ENCODE assay signal across 7 mouse cellular contexts in genomic region chr9:72806146-72806545, GRCm38 (mm10). TPM values are rescaled to one million over a fixed set of nuclear protein-coding genes. Genes with fewer than 3 reads are reported as not detected.
DNase-seq lines count a peak whose midpoint lies in the region; ATAC-seq and TF ChIP-seq lines count a peak whose summit lies in the region.

No protein-coding gene starts in this region.

- TF ChIP-seq POLR2A in limb, embryonic 14.5 days (IDR thresholded peaks at IDR 0.05; ENCODE audit: borderline replicate concordance, extremely low read depth, insufficient read depth, insufficient read length), result no peak

- peak overlapping the region; percentile 100 for H3K4me2 ChIP-seq in lung, embryonic 16.5 days (ENCODE audit: low read depth, low read length)
- H3K4me2 ChIP-seq in forebrain, embryonic 16.5 days (ENCODE audit: low read length), result peak overlapping the region; percentile 100; the same call in 1 of the 2 replicates
- peak overlapping the region; percentile 100 for H3K4me2 ChIP-seq in limb, embryonic 14.5 days (replicated peaks; ENCODE audit: low read depth, low read length, severe bottlenecking)
- peak overlapping the region; percentile 99 for H3K4me2 ChIP-seq in stomach, embryonic 15.5 days

- H3K4me1 ChIP-seq in lung, embryonic 16.5 days (replicated peaks; ENCODE audit: control insufficient read depth, insufficient read depth, low read length), result peaks cover 12% of the 10 kb centered on the region
- peaks cover 16% of the 10 kb centered on the region for H3K4me1 ChIP-seq in forebrain, embryonic 16.5 days (replicated peaks; ENCODE audit: control insufficient read depth, insufficient read depth, low read length)
- H3K4me1 ChIP-seq in limb, embryonic 14.5 days (ENCODE audit: control insufficient read depth, insufficient read depth, low read length), result peaks cover 15% of the 10 kb centered on the region
- H3K4me1 ChIP-seq in stomach, embryonic 15.5 days, result peaks cover 5% of the 10 kb centered on the region; the same call in 1 of the 2 replicates

- H3K9me3 ChIP-seq in lung, embryonic 16.5 days (ENCODE audit: control insufficient read depth, low read length), result no peaks in the 10 kb centered on the region
- H3K9me3 ChIP-seq in forebrain, embryonic 16.5 days (ENCODE audit: control insufficient read depth, low read length), result no peaks in the 10 kb centered on the region
- H3K9me3 ChIP-seq in limb, embryonic 14.5 days (ENCODE audit: control insufficient read depth, low read length), result no peaks in the 10 kb centered on the region
- H3K9me3 ChIP-seq in stomach, embryonic 15.5 days, result no peaks in the 10 kb centered on the region

- H3K4me3 ChIP-seq in lung, embryonic 16.5 days (ENCODE audit: low read length), result peak overlapping the region; percentile 82
- peak overlapping the region; percentile 71 for H3K4me3 ChIP-seq in forebrain, embryonic 16.5 days (replicated peaks; ENCODE audit: low read length)
- peak overlapping the region; percentile 71; the same call in 1 of the 2 replicates for H3K4me3 ChIP-seq in limb, embryonic 14.5 days (replicated peaks; ENCODE audit: low read length)
- H3K4me3 ChIP-seq in stomach, embryonic 15.5 days (replicated peaks), result no peak overlapping the region

- no peak for ATAC-seq in lung, embryonic 16.5 days (ENCODE audit: low read depth)
- ATAC-seq in forebrain, embryonic 16.5 days, result no peak
- no peak for ATAC-seq in limb, embryonic 14.5 days (ENCODE audit: low FRiP score, low read depth)
- ATAC-seq in stomach, embryonic 15.5 days (ENCODE audit: insufficient read depth, low FRiP score, low read depth), result no peak

- no peaks in the 10 kb centered on the region for H3K36me3 ChIP-seq in lung, embryonic 16.5 days (ENCODE audit: control insufficient read depth, insufficient read depth, low read length)
- H3K36me3 ChIP-seq in forebrain, embryonic 16.5 days (ENCODE audit: control insufficient read depth, insufficient read depth), result no peaks in the 10 kb centered on the region
- no peaks in the 10 kb centered on the region for H3K36me3 ChIP-seq in limb, embryonic 14.5 days (ENCODE audit: control insufficient read depth, insufficient read depth, low read length)
- H3K36me3 ChIP-seq in stomach, embryonic 15.5 days, result no peaks in the 10 kb centered on the region

- no peaks in the 10 kb centered on the region for H3K27me3 ChIP-seq in lung, embryonic 16.5 days (ENCODE audit: control insufficient read depth, insufficient read depth, low read depth, low read length)
- peaks cover 24% of the 10 kb centered on the region for H3K27me3 ChIP-seq in forebrain, embryonic 16.5 days (replicated peaks; ENCODE audit: control insufficient read depth, insufficient read depth, low read length)
- H3K27me3 ChIP-seq in limb, embryonic 14.5 days (ENCODE audit: control insufficient read depth, insufficient read depth, low read length), result peaks cover 29% of the 10 kb centered on the region
- H3K27me3 ChIP-seq in stomach, embryonic 15.5 days (replicated peaks), result 0 out of 2 replicates have a peak, but pooled peaks cover 3% of the 10 kb centered on the region

- H3K9ac ChIP-seq in lung, embryonic 16.5 days (ENCODE audit: low read length), result no peak overlapping the region
- no peak overlapping the region for H3K9ac ChIP-seq in forebrain, embryonic 16.5 days (replicated peaks; ENCODE audit: low read depth, low read length)
- no peak overlapping the region for H3K9ac ChIP-seq in limb, embryonic 14.5 days (ENCODE audit: low read depth, low read length, severe bottlenecking)
- no peak overlapping the region for H3K9ac ChIP-seq in stomach, embryonic 15.5 days

- WGBS in lung, embryonic 16.5 days, result 20% methylated on average over 14 of the region's 14 CpGs
- WGBS in forebrain, embryonic 16.5 days, result 3% methylated on average over 14 of the region's 14 CpGs
- WGBS in limb, embryonic 14.5 days, result 5% methylated on average over 14 of the region's 14 CpGs
- WGBS in stomach, embryonic 15.5 days, result 18% methylated on average over 14 of the region's 14 CpGs

- no peak for DNase-seq in lung, postnatal 14 days
- no peak for DNase-seq in limb, embryonic 14.5 days (ENCODE audit: low spot score)
- no peak for DNase-seq in left cerebral cortex, adult 11 months (ENCODE audit: low spot score)
- no peak for DNase-seq in layer of hippocampus, postnatal 25 days (ENCODE audit: extremely low spot score in 1 of 2, low spot score in 1 of 2)

- no peak overlapping the region for H3K27ac ChIP-seq in lung, embryonic 16.5 days (ENCODE audit: low read length)
- H3K27ac ChIP-seq in forebrain, embryonic 16.5 days (ENCODE audit: low read length), result no peak overlapping the region
- H3K27ac ChIP-seq in limb, embryonic 14.5 days (replicated peaks; ENCODE audit: low read depth, low read length), result no peak overlapping the region
- no peak overlapping the region for H3K27ac ChIP-seq in stomach, embryonic 15.5 days

RNA-seq across cellular contexts. Expression of gene Prtg, which starts 0.5 kb away (rescaled TPM):
- polyA plus RNA-seq in lung, embryonic 16.5 days (2015; fragmentation: Nextera tagmentation; extraction: Ambion mirVana), result 0.34 and 0.40 TPM in 2 replicates
- 0.19 and 0.21 TPM in 2 replicates for polyA plus RNA-seq in forebrain, embryonic 16.5 days (2015; fragmentation: Nextera tagmentation; extraction: Ambion mirVana)
- polyA plus RNA-seq in limb, embryonic 14.5 days (2012; rRNA removed), result 0.57 and 0.60 TPM in 2 replicates
- 0.46 and 0.87 TPM in 2 replicates for polyA plus RNA-seq in limb, embryonic 14.5 days (2014; fragmentation: Nextera tagmentation; extraction: Ambion mirVana)
- polyA plus RNA-seq in stomach, embryonic 15.5 days (2015; fragmentation: Nextera tagmentation; extraction: Ambion mirVana), result 0.31 and 0.46 TPM in 2 replicates
- 1 to 10 TPM; 1.6 to 2.2 TPM for total RNA-seq in layer of hippocampus, postnatal 25 days (2021)
